ENCODE assay signal across 16 mouse cellular contexts in the genomic region with DNA sequence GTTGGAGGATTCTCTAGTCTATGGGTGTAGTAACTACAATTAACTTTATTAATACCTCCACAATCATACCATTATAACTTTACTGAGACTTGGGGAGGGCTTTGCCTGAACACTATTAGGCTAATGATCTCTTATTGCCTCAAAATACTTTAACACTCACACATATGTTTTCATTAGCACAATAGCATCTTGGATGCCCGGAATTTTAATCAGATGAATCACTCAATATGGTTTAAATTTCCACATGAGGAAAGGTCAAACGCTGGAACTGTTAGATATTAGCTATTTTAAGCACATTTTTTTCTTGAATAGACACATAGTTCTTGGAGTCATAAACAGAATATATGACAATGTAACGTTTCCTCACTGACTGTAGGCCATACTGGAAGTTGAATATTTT.
"Had no signal": no experiment of that assay in that cellular context is flagged by ENCODE, and none has a peak within 500 bp of the region (broad histone marks: within the 10 kb centered on the region; RNA-seq: fewer than 3 reads in every experiment).

No protein-coding gene starts in this region.

- ATAC-seq: lung, postnatal 0 days; midbrain, embryonic 13.5 days; midbrain, embryonic 15.5 days had no signal

- H3K36me3 ChIP-seq: lung, embryonic 15.5 days; midbrain, embryonic 13.5 days; midbrain, embryonic 15.5 days; neural tube, embryonic 12.5 days; stomach, embryonic 15.5 days had no signal

- H3K27ac ChIP-seq: lung, embryonic 15.5 days; macrophage; midbrain, embryonic 13.5 days; midbrain, embryonic 15.5 days; neural tube, embryonic 12.5 days; stomach, embryonic 15.5 days; stomach, postnatal 0 days had no signal

- H3K9ac ChIP-seq: lung, embryonic 15.5 days; midbrain, embryonic 13.5 days; midbrain, embryonic 15.5 days; neural tube, embryonic 12.5 days; stomach, embryonic 15.5 days had no signal

- DNase-seq: lung, adult 2 months; lung, postnatal 14 days; lung, postnatal 36 days; right cerebral cortex, postnatal 14 days; thymus, adult 2 months; thymus, postnatal 36 days had no signal

- H3K4me1 ChIP-seq: lung, embryonic 15.5 days; megakaryocyte, embryonic 14.5 days; midbrain, embryonic 13.5 days; midbrain, embryonic 15.5 days; neural tube, embryonic 12.5 days; stomach, embryonic 15.5 days had no signal

- H3K4me3 ChIP-seq: lung, embryonic 15.5 days; megakaryocyte, embryonic 14.5 days; midbrain, embryonic 13.5 days; midbrain, embryonic 15.5 days; neural tube, embryonic 12.5 days; stomach, embryonic 15.5 days had no signal

- H3K4me2 ChIP-seq: lung, embryonic 15.5 days; midbrain, embryonic 11.5 days; midbrain, embryonic 13.5 days; midbrain, embryonic 15.5 days; neural tube, embryonic 12.5 days; stomach, embryonic 15.5 days had no signal

- H3K27me3 ChIP-seq: lung, embryonic 15.5 days; megakaryocyte, embryonic 14.5 days; midbrain, embryonic 13.5 days; midbrain, embryonic 15.5 days; neural tube, embryonic 12.5 days; stomach, embryonic 15.5 days had no signal

- H3K9me3 ChIP-seq: lung, embryonic 15.5 days; megakaryocyte, embryonic 14.5 days; midbrain, embryonic 13.5 days; midbrain, embryonic 15.5 days; neural tube, embryonic 12.5 days; stomach, embryonic 15.5 days had no signal
